Mouse (Mus musculus) layer of hippocampus, adult 2 months (tissue): Measurements from ENCODE around the gene Ttc21b. TPM values are rescaled to one million over a fixed set of nuclear protein-coding genes. Genes with fewer than 3 reads are reported as not detected.

ENCODE experiments used
- DNase-seq, 2 experiments: peaks; one replicate each; pipeline ENCODE4 v3.0.0; 2022; ENCODE audit warnings: low spot score in 2 of 2
- H3K27ac ChIP-seq: fragments of 200-600 bp; 2 replicates; pipeline ENCODE4 v1.8.1; 2022
- H3K4me3 ChIP-seq: fragments of 200-600 bp; 2 replicates; pipeline ENCODE4 v1.8.1; 2022; ENCODE audit warnings: mild to moderate bottlenecking
- CTCF ChIP-seq: fragments of 200-600 bp; conservative IDR thresholded peaks from 2 replicates; pipeline ENCODE4 v1.8.1; 2022; ENCODE audit warnings: antibody characterized with exemption, mild to moderate bottlenecking, moderate library complexity
- total RNA-seq, 2 experiments: library from RNA; stranded (reverse); gene quantifications; 2 replicates each; pipeline ENCODE4 v1.2.3; 2021

Gene Ttc21b
- total RNA-seq, 2 experiments from 2014 or later, result 10.8 to 13.0 TPM

GRCm38 (mm10) chr2:66151436-66151835 lies 105.0 kb downstream of the Ttc21b start:
- DNase-seq, result no peak
- Histone ChIP-seq H3K4me3 (no peak overlapping the region), H3K27ac (no peak overlapping the region)
- no peak for TF ChIP-seq CTCF

GRCm38 (mm10) chr2:66150531-66150930 lies 105.9 kb downstream of the Ttc21b start:
- no peak for DNase-seq
- TF ChIP-seq CTCF, result no peak
- Histone ChIP-seq H3K27ac (no peak overlapping the region), H3K4me3 (no peak overlapping the region)

GRCm38 (mm10) chr2:66148654-66149230 lies 107.7 kb downstream of the Ttc21b start:
- no peak for DNase-seq
- TF ChIP-seq CTCF, result no peak
- no peak overlapping the region for H3K4me3 ChIP-seq
- no peak overlapping the region for H3K27ac ChIP-seq

- Histone ChIP-seq H3K4me3 (no peak overlapping the region), H3K27ac (peak overlapping the region; percentile 40; the same call in 1 of the 2 replicates)
- peak in 1 of 2 experiments; percentile 33 for DNase-seq
- TF ChIP-seq CTCF, result 0 out of 2 replicates have a peak, but pooled peaks have one; percentile 6
Observed at GRCm38 (mm10) chr2:66146473-66146872, 109.9 kb downstream of the Ttc21b start.

GRCm38 (mm10) chr2:66144770-66145169 lies 111.6 kb downstream of the Ttc21b start:
- Histone ChIP-seq H3K27ac (no peak overlapping the region), H3K4me3 (no peak overlapping the region)
- DNase-seq, result no peak
- no peak for TF ChIP-seq CTCF

GRCm38 (mm10) chr2:66143284-66143683 lies 113.1 kb downstream of the Ttc21b start:
- H3K4me3 ChIP-seq, result no peak overlapping the region
- DNase-seq, result no peak
- TF ChIP-seq CTCF, result no peak
- no peak overlapping the region for H3K27ac ChIP-seq

GRCm38 (mm10) chr2:66142711-66143110 lies 113.7 kb downstream of the Ttc21b start:
- Histone ChIP-seq H3K27ac (no peak overlapping the region), H3K4me3 (no peak overlapping the region)
- DNase-seq, result no peak
- TF ChIP-seq CTCF, result no peak

GRCm38 (mm10) chr2:66142268-66142667 lies 114.1 kb downstream of the Ttc21b start:
- no peak for DNase-seq
- no peak overlapping the region for H3K27ac ChIP-seq
- no peak for TF ChIP-seq CTCF
- H3K4me3 ChIP-seq, result no peak overlapping the region

GRCm38 (mm10) chr2:66140246-66140645 lies 116.2 kb downstream of the Ttc21b start:
- DNase-seq, result no peak
- Histone ChIP-seq H3K27ac (peak overlapping the region; percentile 78), H3K4me3 (no peak overlapping the region)
- no peak for TF ChIP-seq CTCF

Other genes starting within 250 kb of the Ttc21b start
- 1 to 10 TPM; 5.2 to 5.9 TPM for gene Galnt3, start 131.6 kb downstream of the Ttc21b start, total RNA-seq
- 10 to 100 TPM; 62.2 to 63.7 TPM for gene Scn1a, start 184.2 kb upstream of the Ttc21b start, total RNA-seq